Mouse (Mus musculus): ENCODE results near the gene Atp5j.

Atp5j gene

GRCm38 (mm10) chr16:84835441-84835822 lies at the start of gene Atp5j:
Gene Atp5j, minus strand, starts transcription at chr16:84835625.
- DNase-seq (ENCODE audit: low read depth, low spot score): no peak

- DNase-seq (ENCODE audit: low read depth, low spot score): no peak
Observed at GRCm38 (mm10) chr16:84884572-84884971, 49.1 kb upstream of the Atp5j start.

GRCm38 (mm10) chr16:84881754-84882321 lies 46.4 kb upstream of the Atp5j start:
- DNase-seq (ENCODE audit: low read depth, low spot score): peak; percentile 30

- no peak for DNase-seq (ENCODE audit: low read depth, low spot score)
Observed at GRCm38 (mm10) chr16:84881168-84881567, 45.7 kb upstream of the Atp5j start.

GRCm38 (mm10) chr16:84879146-84879545 lies 43.7 kb upstream of the Atp5j start:
- DNase-seq (ENCODE audit: low read depth, low spot score): peak; percentile 71

GRCm38 (mm10) chr16:84876082-84876481 lies 40.7 kb upstream of the Atp5j start:
- DNase-seq (ENCODE audit: low read depth, low spot score): no peak

- DNase-seq (ENCODE audit: low read depth, low spot score): no peak
Observed at GRCm38 (mm10) chr16:84875718-84876035, 40.3 kb upstream of the Atp5j start.

- no peak for DNase-seq (ENCODE audit: low read depth, low spot score)
Observed at GRCm38 (mm10) chr16:84875012-84875717, 39.7 kb upstream of the Atp5j start.

- DNase-seq (ENCODE audit: low read depth, low spot score): no peak
Observed at GRCm38 (mm10) chr16:84873805-84874204, 38.4 kb upstream of the Atp5j start.

- DNase-seq (ENCODE audit: low read depth, low spot score): no peak
Observed at GRCm38 (mm10) chr16:84864656-84865055, 29.2 kb upstream of the Atp5j start.

- DNase-seq (ENCODE audit: low read depth, low spot score): no peak
Observed at GRCm38 (mm10) chr16:84853492-84853891, 18.1 kb upstream of the Atp5j start.

GRCm38 (mm10) chr16:84838576-84838975 lies 3.2 kb upstream of the Atp5j start:
- DNase-seq (ENCODE audit: low read depth, low spot score): no peak

GRCm38 (mm10) chr16:84835823-84836743 lies 658 bp upstream of the Atp5j start:
- peak; percentile 90 for DNase-seq (ENCODE audit: low read depth, low spot score)

- peak; percentile 96 for DNase-seq (ENCODE audit: low read depth, low spot score)
Observed at GRCm38 (mm10) chr16:84834745-84835440, 532 bp downstream of the Atp5j start, which contains the start of gene Gabpa. Gene Gabpa, plus strand, starts transcription at chr16:84834925.

- no peak for DNase-seq (ENCODE audit: low read depth, low spot score)
Observed at GRCm38 (mm10) chr16:84834344-84834743, 1.1 kb downstream of the Atp5j start.

- no peak for DNase-seq (ENCODE audit: low read depth, low spot score)
Observed at GRCm38 (mm10) chr16:84832736-84833135, 2.7 kb downstream of the Atp5j start.

- DNase-seq (ENCODE audit: low read depth, low spot score): no peak
Observed at GRCm38 (mm10) chr16:84831696-84832095, 3.7 kb downstream of the Atp5j start.

GRCm38 (mm10) chr16:84825009-84825408 lies 10.4 kb downstream of the Atp5j start:
- DNase-seq (ENCODE audit: low read depth, low spot score): peak; percentile 57

- peak; percentile 47 for DNase-seq (ENCODE audit: low read depth, low spot score)
Observed at GRCm38 (mm10) chr16:84817423-84817822, 18.0 kb downstream of the Atp5j start.

GRCm38 (mm10) chr16:84814511-84814910 lies 20.9 kb downstream of the Atp5j start:
- no peak for DNase-seq (ENCODE audit: low read depth, low spot score)

- DNase-seq (ENCODE audit: low read depth, low spot score): no peak
Observed at GRCm38 (mm10) chr16:84813852-84814251, 21.6 kb downstream of the Atp5j start.

- no peak for DNase-seq (ENCODE audit: low read depth, low spot score)
Observed at GRCm38 (mm10) chr16:84810254-84810653, 25.2 kb downstream of the Atp5j start.

Measured in A20 (cell line).